Mouse (Mus musculus) cerebellum, adult 2 months (tissue): ENCODE measurements around the gene Slc7a1.

ENCODE experiments used
- CTCF ChIP-seq: fragments of 200-500 bp; IDR thresholded peaks from 2 replicates; pipeline ENCODE4 v1.5.1; 2011; ENCODE audit warnings: low read depth, mild to moderate bottlenecking, control low read depth, low read length, moderate library complexity, borderline replicate concordance; ENCODE audit not compliant: insufficient read depth
- POLR2A ChIP-seq: fragments of 200-500 bp; IDR thresholded peaks from 2 replicates; pipeline ENCODE4 v1.6.1; 2011; ENCODE audit warnings: low read length, control low read depth, borderline replicate concordance; ENCODE audit not compliant: insufficient read depth

GRCm38 (mm10) chr5:148398766-148399659 is 691 bp downstream of the Slc7a1 start:
- TF ChIP-seq CTCF: no peak
- TF ChIP-seq POLR2A: no peak
